Mouse (Mus musculus) intestine, embryonic 14.5 days (tissue): ENCODE measurements around the gene Fndc7. TPM values are rescaled to one million over a fixed set of nuclear protein-coding genes. Genes with fewer than 3 reads are reported as not detected.

Source experiments
- ATAC-seq: fragments of 200-750 bp; cut with Nextera tagmentation; replicated peaks from 2 replicates; pipeline ENCODE4 v1.8.0; 2017; ENCODE audit warnings: low read depth, moderate number of reproducible peaks, moderate TSS enrichment, moderate library complexity; ENCODE audit not compliant: low FRiP score, low TSS enrichment
- DNase-seq: peaks from one replicate; pipeline ENCODE4 v3.0.0-alpha.2; 2018; ENCODE audit warnings: low spot score
- H3K27ac ChIP-seq: fragments of 300-500 bp; sonication (generic); 2 replicates; pipeline ENCODE4 v1.5.1; 2014; ENCODE audit warnings: low read depth, mild to moderate bottlenecking, control low read depth
- H3K27me3 ChIP-seq: fragments of 300-500 bp; sonication (generic); replicated peaks from 2 replicates; pipeline ENCODE4 v1.6.1; 2014; ENCODE audit warnings: low read length, control low read depth; ENCODE audit not compliant: control insufficient read depth, insufficient read depth
- H3K36me3 ChIP-seq: fragments of 300-500 bp; sonication (generic); 2 replicates; pipeline ENCODE4 v1.6.1; 2014; ENCODE audit warnings: low read length, control low read depth; ENCODE audit not compliant: control insufficient read depth, insufficient read depth
- H3K4me1 ChIP-seq: fragments of 300-500 bp; sonication (generic); replicated peaks from 2 replicates; pipeline ENCODE4 v1.6.1; 2014; ENCODE audit warnings: low read length, control low read depth, mixed read lengths; ENCODE audit not compliant: control insufficient read depth, insufficient read depth
- H3K4me2 ChIP-seq: fragments of 300-500 bp; sonication (generic); 2 replicates; pipeline ENCODE4 v1.6.1; 2014; ENCODE audit warnings: low read length
- H3K4me3 ChIP-seq: fragments of 300-500 bp; sonication (generic); 2 replicates; pipeline ENCODE4 v1.5.1; 2014; ENCODE audit warnings: low read depth, low read length, control low read depth, mixed read lengths
- H3K9ac ChIP-seq: fragments of 300-500 bp; sonication (generic); 2 replicates; pipeline ENCODE4 v1.6.1; 2014; ENCODE audit warnings: mild to moderate bottlenecking, low read length
- H3K9me3 ChIP-seq: fragments of 300-500 bp; sonication (generic); 2 replicates; pipeline ENCODE4 v1.6.1; 2016; ENCODE audit warnings: low read length, control low read depth; ENCODE audit not compliant: control insufficient read depth
- WGBS: fragments of 180-500 bp; shearing (Covaris S2); extraction: QIAGEN DNeasy Blood & Tissue Kit; methylation state at CpG from one replicate; pipeline ENCODE4 v1.1.7; 2014; 5-methylcytosine and 5-hydroxymethylcytosine counted together
- polyA plus RNA-seq: library from polyadenylated mRNA; unstranded; fragments of >200 nt; fragmentation: Nextera tagmentation; extraction: Ambion mirVana; gene quantifications from 2 replicates; pipeline ENCODE4 v1.2.1, GENCODE M21; 2014

The Fndc7 gene
- polyA plus RNA-seq, 1 experiment from 2014 or later, result 0.09 TPM

DNA sequence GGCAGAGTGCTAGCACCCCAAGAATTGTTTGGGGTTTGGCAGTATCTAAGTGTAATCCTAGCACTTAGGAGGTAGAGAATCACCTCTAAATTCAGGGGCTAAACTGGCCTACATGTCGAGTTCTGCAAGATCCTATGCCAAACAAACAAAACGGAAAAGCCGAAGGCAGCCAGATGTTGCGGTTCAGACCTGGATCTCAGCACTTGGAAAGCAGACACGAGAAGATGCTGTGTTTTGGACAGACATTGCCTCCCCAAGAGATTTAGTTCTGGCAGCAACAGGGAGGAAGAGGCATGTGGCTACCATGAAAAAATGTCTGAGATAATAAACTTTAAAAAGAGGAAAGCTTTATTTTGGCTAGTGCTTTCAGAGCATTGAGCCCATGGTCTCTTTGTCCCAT is 10.9 kb upstream of the Fndc7 start:
- Histone ChIP-seq H3K27me3 (no peaks in the 10 kb centered on the region), H3K4me3 (no peak overlapping the region), H3K9me3 (no peaks in the 10 kb centered on the region), H3K36me3 (peaks cover 46% of the 10 kb centered on the region), H3K4me2 (no peak overlapping the region), H3K4me1 (no peaks in the 10 kb centered on the region), H3K27ac (no peak overlapping the region), H3K9ac (no peak overlapping the region)
- 80% methylated on average over 5 of the region's 5 CpGs for WGBS
- DNase-seq (no peak), ATAC-seq (0 out of 2 replicates have a peak, but pooled peaks have one; percentile 14)

DNA sequence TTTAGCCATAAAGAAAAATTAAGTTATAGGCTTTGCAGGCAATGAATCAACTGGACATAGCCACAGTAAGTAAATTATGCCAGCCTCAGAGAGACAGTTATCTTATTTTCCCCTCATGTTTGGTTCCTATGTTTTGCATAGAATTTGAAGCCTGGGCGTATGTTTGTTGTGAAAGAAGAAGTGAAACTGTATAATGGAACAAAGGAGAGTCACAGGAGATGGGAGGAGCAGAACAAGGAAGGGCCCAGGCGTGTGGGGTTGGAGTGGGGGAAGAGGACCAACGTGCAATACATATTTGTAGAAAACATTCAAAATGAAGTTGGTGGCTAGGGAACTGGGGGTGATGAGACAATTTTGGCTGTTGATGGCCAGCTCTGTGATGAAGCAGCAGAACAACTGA is 10.3 kb upstream of the Fndc7 start:
- no peak for DNase-seq
- Histone ChIP-seq H3K9me3 (no peaks in the 10 kb centered on the region), H3K9ac (no peak overlapping the region), H3K27me3 (no peaks in the 10 kb centered on the region), H3K36me3 (peaks cover 40% of the 10 kb centered on the region), H3K4me2 (no peak overlapping the region), H3K4me1 (no peaks in the 10 kb centered on the region), H3K27ac (no peak overlapping the region), H3K4me3 (no peak overlapping the region)
- ATAC-seq, result no peak
- WGBS, result 86% methylated on average over 3 of the region's 3 CpGs

DNA sequence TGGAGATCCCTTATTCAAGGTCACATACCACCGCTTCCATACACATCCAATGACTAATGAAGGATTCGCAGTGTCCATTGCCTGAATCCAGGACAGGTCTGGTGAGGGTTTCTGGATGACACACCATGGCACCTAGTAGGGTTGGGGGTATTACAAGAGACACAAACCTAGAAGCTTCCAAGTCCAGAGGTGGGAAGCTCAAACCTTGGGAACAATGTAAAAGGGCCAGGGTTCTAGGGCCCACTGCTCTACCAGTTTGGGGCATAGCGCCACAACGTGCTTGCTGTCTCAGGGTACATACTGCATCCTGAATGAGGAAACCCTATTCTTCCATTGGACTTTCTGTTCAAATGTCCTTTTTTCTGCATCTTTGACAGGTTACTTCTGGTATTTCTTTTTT is 8.8 kb upstream of the Fndc7 start:
- no peak overlapping the region for H3K4me2 ChIP-seq
- no peak overlapping the region for H3K9ac ChIP-seq
- ATAC-seq, result no peak
- H3K27me3 ChIP-seq, result no peaks in the 10 kb centered on the region
- no peaks in the 10 kb centered on the region for H3K4me1 ChIP-seq
- H3K36me3 ChIP-seq, result peaks cover 25% of the 10 kb centered on the region
- no peak overlapping the region for H3K4me3 ChIP-seq
- no peak for DNase-seq
- WGBS, result 94% methylated on average over 4 of the region's 4 CpGs
- no peaks in the 10 kb centered on the region for H3K9me3 ChIP-seq
- no peak overlapping the region for H3K27ac ChIP-seq

DNA sequence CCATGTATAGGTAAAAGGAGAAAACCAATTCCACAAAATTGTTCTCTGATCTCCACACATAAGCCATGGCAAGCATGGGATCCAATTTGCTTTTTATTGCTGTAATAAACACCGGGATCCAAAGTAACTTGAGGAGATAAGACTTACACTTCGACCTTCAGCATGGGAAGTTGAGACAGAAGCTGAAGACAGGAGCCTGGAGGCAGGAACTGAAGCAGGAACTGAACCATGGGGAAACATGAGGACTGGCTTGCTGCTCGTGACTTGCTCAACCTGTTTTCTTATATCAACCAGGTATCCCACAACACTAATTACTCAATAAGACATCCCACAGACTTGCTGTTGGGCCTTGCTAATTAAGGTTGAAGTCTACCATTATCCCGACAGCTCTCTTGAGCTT is 3.1 kb upstream of the Fndc7 start:
- Histone ChIP-seq H3K9ac (no peak overlapping the region), H3K27ac (no peak overlapping the region), H3K4me2 (no peak overlapping the region), H3K27me3 (no peaks in the 10 kb centered on the region), H3K4me1 (no peaks in the 10 kb centered on the region), H3K4me3 (no peak overlapping the region), H3K36me3 (no peaks in the 10 kb centered on the region), H3K9me3 (no peaks in the 10 kb centered on the region)
- no peak for DNase-seq
- no peak; the same call in 1 of the 2 replicates for ATAC-seq
- 59% methylated on average over 4 of the region's 4 CpGs for WGBS

DNA sequence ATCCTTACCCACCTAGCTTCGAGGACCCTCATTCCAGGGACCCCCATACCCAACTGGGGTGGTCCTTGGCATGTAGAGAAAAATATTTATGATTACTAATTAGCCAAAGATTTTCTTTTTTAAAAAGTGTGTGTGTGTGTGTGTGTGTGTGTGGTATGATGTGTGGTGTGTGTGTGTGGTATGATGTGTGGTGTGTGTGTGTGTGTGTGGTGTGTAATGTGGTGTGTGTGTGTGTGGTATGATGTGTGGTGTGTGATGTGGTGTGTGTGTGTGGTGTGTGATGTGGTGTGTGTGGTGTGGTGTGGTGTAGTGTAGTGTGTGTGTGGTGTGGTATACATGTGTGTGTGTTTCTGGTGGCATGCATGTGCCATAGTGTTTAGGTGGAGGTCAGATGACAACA is 2.3 kb upstream of the Fndc7 start:
- H3K4me2 ChIP-seq, result no peak overlapping the region
- ATAC-seq (no peak; the same call in 1 of the 2 replicates), DNase-seq (no peak)
- no peak overlapping the region for H3K27ac ChIP-seq
- H3K9ac ChIP-seq, result no peak overlapping the region
- H3K9me3 ChIP-seq, result no peaks in the 10 kb centered on the region
- peaks cover 5% of the 10 kb centered on the region for H3K4me1 ChIP-seq
- H3K4me3 ChIP-seq, result no peak overlapping the region
- no peaks in the 10 kb centered on the region for H3K36me3 ChIP-seq
- WGBS, result 72% methylated on average over 1 of the region's 1 CpGs
- H3K27me3 ChIP-seq, result no peaks in the 10 kb centered on the region

DNA sequence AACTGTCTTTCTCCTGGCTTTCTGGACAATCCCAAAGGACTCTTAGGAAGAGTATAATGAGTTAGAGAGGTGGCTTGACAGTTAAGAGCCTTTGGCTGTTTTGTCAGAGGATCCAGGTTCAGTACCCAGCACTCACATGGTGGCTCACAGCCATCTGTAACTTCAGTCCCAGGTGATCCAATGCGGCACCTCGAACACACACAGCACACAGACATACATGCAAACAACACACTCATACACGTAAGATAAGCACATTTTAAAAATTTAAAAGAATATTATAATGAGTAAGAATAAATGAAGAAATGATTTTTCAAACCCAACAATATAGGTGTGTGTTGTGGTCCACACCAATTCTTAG is 2.2 kb downstream of the Fndc7 start:
- ATAC-seq, result no peak
- 90% methylated on average over 3 of the region's 3 CpGs for WGBS
- H3K27ac ChIP-seq, result peak overlapping the region; percentile 88; the same call in 1 of the 2 replicates

DNA sequence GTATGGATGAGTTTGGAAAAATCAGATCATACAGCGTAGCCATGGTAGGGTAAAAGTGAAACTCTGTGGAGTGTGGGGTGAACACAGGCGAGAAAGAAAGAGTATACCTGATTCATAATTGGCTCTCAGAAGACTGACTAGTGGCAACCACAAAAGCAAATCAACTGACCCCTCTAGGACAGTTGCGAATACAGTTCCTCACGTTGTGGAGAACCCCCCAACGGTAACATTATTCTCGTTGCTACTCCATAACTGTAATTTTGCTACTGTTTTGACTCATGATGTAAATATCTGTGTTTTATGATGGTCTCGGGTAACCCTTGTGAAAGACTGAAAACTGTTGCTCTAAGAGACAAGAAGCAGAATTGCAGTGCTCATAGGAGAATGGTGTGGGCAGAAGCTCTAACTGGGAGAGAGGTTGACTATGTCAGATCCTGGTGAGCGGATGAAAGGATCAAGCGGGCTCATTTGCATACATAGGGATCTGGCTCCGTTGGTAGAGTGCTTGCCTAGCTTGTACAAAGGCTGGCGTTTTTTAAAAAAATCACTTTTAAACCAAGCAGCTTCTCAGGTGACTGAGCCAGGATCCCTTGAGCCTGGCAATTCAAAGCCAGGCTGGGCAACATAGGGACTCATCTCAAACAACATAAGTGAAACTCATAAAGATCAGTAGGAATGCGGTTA is 2.7 kb downstream of the Fndc7 start:
- H3K9ac ChIP-seq, result no peak overlapping the region
- H3K9me3 ChIP-seq, result no peaks in the 10 kb centered on the region
- ATAC-seq, result no peak
- no peak for DNase-seq
- H3K36me3 ChIP-seq, result no peaks in the 10 kb centered on the region
- peaks cover 23% of the 10 kb centered on the region for H3K4me1 ChIP-seq
- 47% methylated on average over 12 of the region's 12 CpGs for WGBS
- H3K27ac ChIP-seq, result peak overlapping the region; percentile 88
- H3K4me2 ChIP-seq, result no peak overlapping the region; the same call in 1 of the 2 replicates
- H3K4me3 ChIP-seq, result no peak overlapping the region
- H3K27me3 ChIP-seq, result no peaks in the 10 kb centered on the region

More for the DNA sequence above, 2.2 kb downstream of the Fndc7 start:
- H3K9me3 ChIP-seq, result no peaks in the 10 kb centered on the region
- DNase-seq, result no peak
- H3K27me3 ChIP-seq, result no peaks in the 10 kb centered on the region
- no peak overlapping the region for H3K4me2 ChIP-seq
- H3K4me3 ChIP-seq, result no peak overlapping the region
- peaks cover 23% of the 10 kb centered on the region for H3K4me1 ChIP-seq
- H3K36me3 ChIP-seq, result no peaks in the 10 kb centered on the region
- H3K9ac ChIP-seq, result no peak overlapping the region

DNA sequence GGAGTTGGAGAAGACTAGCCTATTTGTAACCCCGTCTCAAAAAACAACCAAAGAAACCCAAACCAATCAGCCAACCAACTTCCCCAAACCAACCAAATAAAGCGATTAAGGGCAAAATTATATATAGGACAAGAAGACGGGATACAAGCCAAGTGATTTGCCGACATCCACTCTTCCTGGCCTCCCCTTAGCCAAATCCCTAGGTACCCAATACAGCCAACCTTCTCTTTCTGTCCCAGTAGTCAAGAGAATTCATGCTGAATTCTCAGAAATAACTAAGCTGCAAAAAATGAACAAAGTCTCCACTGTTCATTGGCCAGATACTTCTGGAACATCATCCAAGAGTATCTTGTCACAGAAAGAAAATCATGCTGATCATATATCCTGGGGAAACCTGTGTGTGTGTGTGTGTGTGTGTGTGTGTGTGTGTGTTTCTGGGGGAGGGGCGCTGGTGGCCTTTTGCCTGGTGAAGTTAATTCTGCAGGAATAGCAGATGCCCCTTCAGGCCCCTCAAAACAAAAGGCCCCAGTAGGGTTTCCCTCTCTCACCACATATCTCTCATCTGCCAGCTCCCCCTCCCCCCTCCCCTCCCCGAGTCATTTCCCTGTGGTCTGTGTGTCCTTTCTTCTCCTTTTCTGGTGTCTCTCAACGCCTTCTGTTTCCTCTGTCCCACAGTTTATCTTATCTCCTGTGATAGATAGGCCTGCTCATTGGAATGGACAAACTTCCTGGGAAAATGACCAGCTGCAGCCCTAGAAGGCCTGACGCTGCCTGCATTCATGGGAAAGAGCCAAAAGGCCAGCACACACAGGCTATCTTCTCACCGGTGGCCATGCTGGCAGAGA is 3.9 kb downstream of the Fndc7 start:
- Histone ChIP-seq H3K27ac (peak overlapping the region; percentile 88), H3K4me1 (peaks cover 27% of the 10 kb centered on the region), H3K36me3 (no peaks in the 10 kb centered on the region), H3K4me2 (no peak overlapping the region), H3K27me3 (no peaks in the 10 kb centered on the region), H3K4me3 (no peak overlapping the region), H3K9ac (no peak overlapping the region), H3K9me3 (no peaks in the 10 kb centered on the region)
- DNase-seq (peak; percentile 62), ATAC-seq (peak; percentile 82)
- 37% methylated on average over 9 of the region's 9 CpGs for WGBS
